Mouse (Mus musculus) limb, embryonic 11.5 days (tissue): Measurements from ENCODE around the gene Otulin. TPM values are rescaled to one million over a fixed set of nuclear protein-coding genes. Genes with fewer than 3 reads are reported as not detected.

Source experiments
- ATAC-seq: fragments of 200-750 bp; cut with Nextera tagmentation; 2 replicates; pipeline ENCODE4 v1.8.0; 2017; ENCODE audit warnings: low read depth; ENCODE audit not compliant: insufficient number of reproducible peaks, low FRiP score, low TSS enrichment
- DNase-seq: peaks from one replicate; pipeline ENCODE4 v3.0.0-alpha.2; 2015; ENCODE audit warnings: low spot score
- H3K27ac ChIP-seq: fragments of 300-500 bp; sonication (generic); replicated peaks from 2 replicates; pipeline ENCODE4 v1.5.1; 2014; ENCODE audit warnings: low read depth, mild to moderate bottlenecking, low read length
- H3K27me3 ChIP-seq: fragments of 300-500 bp; sonication (generic); 2 replicates; pipeline ENCODE4 v1.6.1; 2014; ENCODE audit warnings: mild to moderate bottlenecking, low read length, mixed read lengths; ENCODE audit not compliant: control insufficient read depth, insufficient read depth
- H3K36me3 ChIP-seq: fragments of 300-500 bp; sonication (generic); 2 replicates; pipeline ENCODE4 v1.6.1; 2014; ENCODE audit warnings: mild to moderate bottlenecking, low read length, moderate library complexity, mixed read lengths; ENCODE audit not compliant: control insufficient read depth, insufficient read depth
- H3K4me1 ChIP-seq: fragments of 300-500 bp; sonication (generic); 2 replicates; pipeline ENCODE4 v1.6.1; 2014; ENCODE audit warnings: low read length, mixed read lengths; ENCODE audit not compliant: control insufficient read depth, insufficient read depth
- H3K4me2 ChIP-seq: fragments of 300-500 bp; sonication (generic); 2 replicates; pipeline ENCODE4 v1.6.1; 2014; ENCODE audit warnings: low read depth, mild to moderate bottlenecking, moderate library complexity; ENCODE audit not compliant: severe bottlenecking
- H3K4me3 ChIP-seq: fragments of 300-500 bp; sonication (generic); 2 replicates; pipeline ENCODE4 v1.5.1; 2014; ENCODE audit warnings: low read depth, low read length
- H3K9ac ChIP-seq: fragments of 300-500 bp; sonication (generic); 2 replicates; pipeline ENCODE4 v1.6.1; 2014; ENCODE audit warnings: mild to moderate bottlenecking, low read length
- H3K9me3 ChIP-seq: fragments of 300-500 bp; sonication (generic); 2 replicates; pipeline ENCODE4 v1.6.1; 2016; ENCODE audit warnings: low read length; ENCODE audit not compliant: control insufficient read depth
- WGBS: fragments of 180-500 bp; shearing (Covaris S2); extraction: QIAGEN DNeasy Blood & Tissue Kit; methylation state at CpG from one replicate; pipeline ENCODE4 v1.1.7; 2014; 5-methylcytosine and 5-hydroxymethylcytosine counted together
- polyA plus RNA-seq: library from polyadenylated mRNA; unstranded; fragments of >200 nt; fragmentation: Nextera tagmentation; extraction: Ambion mirVana; gene quantifications from 2 replicates; pipeline ENCODE4 v1.2.1, GENCODE M21; 2014

Otulin gene
- polyA plus RNA-seq, 1 experiment from 2014 or later, result 38.0 TPM

DNA sequence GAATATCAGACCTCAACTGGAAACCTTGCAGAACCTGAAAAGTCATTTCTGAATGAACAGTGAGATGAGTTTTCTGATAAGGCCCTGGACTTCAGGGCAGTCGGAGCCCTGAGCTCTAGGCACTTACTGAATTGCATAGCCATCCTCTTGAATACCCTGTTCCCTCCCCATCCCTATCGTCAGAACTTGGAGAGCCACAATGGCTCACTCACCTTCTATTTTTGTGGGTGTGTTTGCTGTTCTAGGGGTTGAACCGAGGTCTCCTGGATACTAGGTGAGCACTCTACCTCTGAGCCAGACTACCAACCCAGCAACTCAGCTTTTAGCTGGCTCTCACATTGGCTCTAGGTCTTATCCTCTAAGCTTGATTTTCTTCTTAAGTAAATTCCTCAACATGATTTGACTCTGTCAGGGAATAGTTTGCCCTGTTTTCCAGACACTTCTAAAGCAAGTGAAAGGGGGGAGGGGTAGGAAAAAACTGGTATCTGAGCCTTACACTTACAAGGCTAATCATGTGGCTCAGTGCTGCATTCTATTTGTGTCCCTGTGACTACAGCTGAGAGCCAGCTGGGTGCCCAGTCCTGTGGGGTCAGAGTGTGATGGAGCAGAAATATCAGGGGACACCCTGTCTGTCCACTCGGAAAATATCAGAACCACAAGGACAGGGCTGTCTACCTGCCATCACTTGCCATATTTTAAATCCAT lies 92.8 kb downstream of the Otulin start:
- no peak overlapping the region for H3K27ac ChIP-seq
- H3K4me3 ChIP-seq, result no peak overlapping the region
- no peaks in the 10 kb centered on the region for H3K36me3 ChIP-seq
- ATAC-seq, result no peak
- no peaks in the 10 kb centered on the region for H3K9me3 ChIP-seq
- H3K9ac ChIP-seq, result no peak overlapping the region
- WGBS, result 70% methylated on average over 4 of the region's 4 CpGs
- H3K4me2 ChIP-seq, result no peak overlapping the region
- no peak for DNase-seq
- H3K4me1 ChIP-seq, result no peaks in the 10 kb centered on the region
- H3K27me3 ChIP-seq, result no peaks in the 10 kb centered on the region

DNA sequence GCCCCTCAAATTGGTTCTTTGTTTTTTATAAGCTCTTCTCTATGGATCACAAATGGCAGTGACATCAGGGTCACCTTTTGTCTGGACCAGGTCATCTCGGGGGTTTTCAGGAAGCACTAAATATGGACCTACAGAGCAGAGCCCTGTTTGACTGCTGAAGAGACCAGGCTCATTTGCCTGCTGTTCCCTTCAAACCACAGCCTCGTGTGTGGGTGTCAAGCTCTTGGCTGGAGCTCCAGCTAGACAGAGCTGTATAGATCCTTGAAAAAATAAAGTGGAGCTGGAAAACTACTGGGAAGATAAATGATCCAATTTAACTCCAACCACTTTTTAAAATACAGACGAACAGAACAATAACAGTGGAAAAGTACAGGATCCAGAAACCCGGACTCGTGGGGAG lies 93.7 kb downstream of the Otulin start:
- Histone ChIP-seq H3K36me3 (no peaks in the 10 kb centered on the region), H3K4me2 (no peak overlapping the region), H3K27me3 (no peaks in the 10 kb centered on the region), H3K27ac (no peak overlapping the region), H3K9ac (no peak overlapping the region), H3K4me3 (no peak overlapping the region), H3K9me3 (no peaks in the 10 kb centered on the region), H3K4me1 (no peaks in the 10 kb centered on the region)
- WGBS, result 69% methylated on average over 5 of the region's 5 CpGs
- no peak for ATAC-seq
- DNase-seq, result no peak

DNA sequence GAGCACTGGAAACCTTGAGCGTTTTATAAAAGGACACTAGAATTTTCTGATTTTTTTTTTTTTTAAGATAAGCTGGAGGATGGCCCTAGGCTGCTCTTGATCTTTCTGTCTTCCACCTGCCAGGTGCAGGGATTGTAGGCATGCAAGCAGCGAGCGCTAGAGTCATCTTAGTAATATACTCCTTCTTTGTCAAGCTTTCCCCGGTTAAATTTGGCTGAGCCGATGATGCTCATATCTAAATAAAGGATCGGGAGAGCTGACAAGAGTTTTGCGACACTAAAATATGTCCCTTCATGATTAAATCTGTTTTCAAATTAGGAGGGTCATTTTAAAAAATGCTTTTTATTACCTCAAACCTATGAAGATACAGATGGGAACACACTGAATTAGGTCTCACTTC lies 94.3 kb downstream of the Otulin start:
- no peak for ATAC-seq

DNA sequence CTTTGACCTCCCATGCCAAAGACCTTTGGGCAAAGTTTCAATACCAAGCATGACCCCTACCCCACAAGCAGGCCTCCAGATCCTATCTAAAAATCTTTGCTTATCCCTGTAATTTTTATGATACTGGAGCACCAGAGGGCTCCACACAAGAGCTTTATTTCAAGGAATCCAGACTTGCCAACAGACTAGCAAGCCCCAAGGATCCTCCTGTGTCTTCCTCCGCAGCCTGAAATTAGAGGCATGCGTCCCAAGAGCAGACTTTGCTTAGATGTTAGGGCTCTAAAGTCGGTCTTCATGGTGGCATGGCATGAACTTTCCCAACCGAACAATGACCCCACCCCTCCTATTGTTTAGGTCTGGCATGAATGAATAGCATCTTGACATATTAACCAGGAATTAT lies 94.8 kb downstream of the Otulin start:
- DNase-seq (no peak), ATAC-seq (no peak)
- H3K9me3 ChIP-seq, result no peaks in the 10 kb centered on the region
- no peaks in the 10 kb centered on the region for H3K4me1 ChIP-seq
- no peak overlapping the region for H3K4me3 ChIP-seq
- H3K4me2 ChIP-seq, result no peak overlapping the region
- no peaks in the 10 kb centered on the region for H3K36me3 ChIP-seq
- H3K27ac ChIP-seq, result no peak overlapping the region
- H3K9ac ChIP-seq, result no peak overlapping the region
- WGBS, result 92% methylated on average over 4 of the region's 4 CpGs
- no peaks in the 10 kb centered on the region for H3K27me3 ChIP-seq

More for the DNA sequence above, 94.3 kb downstream of the Otulin start:
- Histone ChIP-seq H3K9me3 (no peaks in the 10 kb centered on the region), H3K4me1 (no peaks in the 10 kb centered on the region), H3K27me3 (no peaks in the 10 kb centered on the region), H3K4me3 (no peak overlapping the region), H3K36me3 (no peaks in the 10 kb centered on the region), H3K9ac (no peak overlapping the region), H3K27ac (no peak overlapping the region), H3K4me2 (no peak overlapping the region)
- DNase-seq, result no peak
- WGBS, result 92% methylated on average over 7 of the region's 7 CpGs

DNA sequence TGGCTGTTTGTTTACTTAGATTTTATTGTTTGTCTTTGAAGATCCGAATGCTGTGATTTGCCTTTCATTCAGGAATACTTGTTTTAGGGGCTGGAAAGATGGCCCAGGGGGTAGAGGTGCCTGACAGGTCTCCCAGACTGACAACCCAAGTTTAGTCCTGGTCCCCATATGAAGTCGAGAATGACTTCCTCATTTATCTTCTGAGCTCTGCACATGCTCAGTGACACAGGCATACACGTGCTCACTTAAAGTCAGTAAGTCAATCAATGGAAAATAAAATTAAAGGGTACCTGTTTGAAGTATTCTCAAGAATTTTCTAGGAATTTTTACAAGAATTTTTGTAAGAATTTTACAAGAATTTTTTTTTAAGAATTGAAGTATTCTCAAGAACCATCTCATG lies 97.5 kb downstream of the Otulin start:
- Histone ChIP-seq H3K9ac (no peak overlapping the region), H3K4me3 (no peak overlapping the region), H3K4me1 (no peaks in the 10 kb centered on the region), H3K27me3 (no peaks in the 10 kb centered on the region), H3K27ac (no peak overlapping the region), H3K4me2 (no peak overlapping the region), H3K36me3 (no peaks in the 10 kb centered on the region), H3K9me3 (no peaks in the 10 kb centered on the region)
- WGBS, result 45% methylated on average over 3 of the region's 3 CpGs
- ATAC-seq, result no peak
- DNase-seq, result no peak

DNA sequence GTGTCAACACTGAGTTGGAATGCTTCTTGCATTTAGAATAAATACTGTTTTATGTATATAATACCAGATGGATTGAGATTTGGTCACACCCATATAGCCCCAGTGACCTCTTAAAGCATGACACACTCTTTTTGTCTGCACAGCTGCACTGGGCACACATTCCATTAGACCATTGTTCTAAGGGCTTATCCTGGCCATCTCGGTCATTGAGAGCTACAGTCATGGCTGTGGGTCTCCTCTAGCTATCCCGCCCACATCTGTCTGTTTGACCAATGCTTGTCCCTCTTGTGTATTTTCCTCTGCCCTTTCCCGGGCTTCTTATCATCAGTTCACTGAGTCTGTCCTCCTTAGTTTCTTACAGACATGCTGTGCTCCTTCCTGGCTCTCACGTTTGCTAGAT lies 100.5 kb downstream of the Otulin start:
- no peak overlapping the region for H3K4me3 ChIP-seq
- WGBS, result 72% methylated on average over 4 of the region's 4 CpGs
- no peak for DNase-seq
- H3K27me3 ChIP-seq, result no peaks in the 10 kb centered on the region
- no peak overlapping the region for H3K9ac ChIP-seq
- ATAC-seq, result no peak
- no peak overlapping the region for H3K4me2 ChIP-seq
- no peaks in the 10 kb centered on the region for H3K9me3 ChIP-seq
- H3K27ac ChIP-seq, result no peak overlapping the region
- H3K4me1 ChIP-seq, result no peaks in the 10 kb centered on the region
- H3K36me3 ChIP-seq, result no peaks in the 10 kb centered on the region

DNA sequence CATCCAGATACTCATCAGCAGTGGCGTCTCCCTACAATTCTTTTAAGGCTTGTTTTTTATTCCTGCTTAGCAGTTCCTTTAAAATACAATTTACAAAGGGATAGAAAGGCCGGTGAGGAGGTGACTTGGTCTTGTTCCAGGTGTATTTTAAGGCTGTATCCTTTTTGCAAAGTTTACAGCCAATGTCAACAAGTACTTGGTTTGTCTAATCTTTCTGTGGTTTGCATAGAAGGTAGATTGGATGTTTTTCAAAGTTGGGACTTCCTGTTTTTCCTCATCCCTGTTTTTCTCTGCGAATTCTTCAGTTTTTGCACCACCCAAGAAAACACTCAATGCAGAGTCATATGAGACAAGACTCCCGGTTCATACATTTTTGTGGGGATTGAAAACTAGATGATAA lies 101.6 kb downstream of the Otulin start:
- H3K4me1 ChIP-seq, result no peaks in the 10 kb centered on the region
- H3K27me3 ChIP-seq, result no peaks in the 10 kb centered on the region
- no peak overlapping the region for H3K9ac ChIP-seq
- no peak overlapping the region for H3K4me2 ChIP-seq
- no peaks in the 10 kb centered on the region for H3K36me3 ChIP-seq
- WGBS, result 86% methylated on average over 4 of the region's 4 CpGs
- H3K9me3 ChIP-seq, result no peaks in the 10 kb centered on the region
- ATAC-seq (no peak), DNase-seq (no peak)
- no peak overlapping the region for H3K4me3 ChIP-seq
- no peak overlapping the region for H3K27ac ChIP-seq

DNA sequence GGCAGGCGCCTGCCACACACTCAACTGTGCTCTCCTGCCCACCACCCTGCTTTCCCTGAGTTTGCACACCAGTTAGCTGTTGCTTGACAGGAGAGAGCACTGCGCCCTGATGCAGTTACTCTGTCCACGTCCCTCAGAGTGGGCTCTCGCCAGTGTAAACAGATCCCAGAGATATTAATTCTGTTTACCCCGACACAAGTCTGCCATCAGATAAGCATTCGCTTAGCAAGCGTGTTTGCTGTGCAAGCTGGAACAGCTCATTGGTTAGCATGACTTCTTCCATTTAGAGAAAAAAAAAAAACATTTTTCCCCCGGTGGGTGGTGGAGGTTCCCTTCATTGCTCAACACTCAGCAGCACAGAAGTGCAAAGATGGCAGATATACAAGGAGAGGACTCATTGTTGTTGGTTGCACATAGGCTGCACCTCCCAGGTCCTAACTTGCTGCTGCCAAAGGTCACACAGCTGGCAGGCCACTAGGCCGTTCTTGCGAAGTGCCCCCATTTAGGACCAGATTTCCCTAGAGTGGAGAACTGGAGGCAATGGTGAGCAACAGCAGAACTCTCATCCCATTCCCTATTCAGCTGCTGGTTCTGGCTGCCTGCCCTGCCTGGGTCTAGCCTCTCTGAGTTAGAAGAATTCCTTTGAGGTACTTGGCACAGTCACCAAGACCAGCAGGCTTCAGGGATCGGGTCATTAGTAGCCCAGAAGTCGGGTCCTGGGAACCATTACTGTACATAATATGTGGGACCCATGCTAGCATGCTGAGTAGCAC lies 105.1 kb downstream of the Otulin start:
- no peak overlapping the region for H3K4me3 ChIP-seq
- 80% methylated on average over 12 of the region's 12 CpGs for WGBS
- no peak overlapping the region for H3K27ac ChIP-seq
- ATAC-seq, result no peak
- no peaks in the 10 kb centered on the region for H3K36me3 ChIP-seq
- no peak for DNase-seq
- H3K4me1 ChIP-seq, result no peaks in the 10 kb centered on the region
- H3K27me3 ChIP-seq, result no peaks in the 10 kb centered on the region
- H3K9me3 ChIP-seq, result no peaks in the 10 kb centered on the region
- H3K9ac ChIP-seq, result no peak overlapping the region
- no peak overlapping the region for H3K4me2 ChIP-seq
